10 mouse cellular contexts compared by ENCODE assay signal in genomic region chr14:76695691-76696355, GRCm38 (mm10).
A peak's percentile ranks its signal among the peaks of the same experiment; 100 is the strongest.
DNase-seq lines count a peak whose midpoint lies in the region; ATAC-seq and TF ChIP-seq lines count a peak whose summit lies in the region.
"Had no signal": no experiment of that assay in that cellular context is flagged by ENCODE, and none has a peak within 500 bp of the region (broad histone marks: within the 10 kb centered on the region; RNA-seq: fewer than 3 reads in every experiment).

No protein-coding gene starts in this region.

- H3K4me2 ChIP-seq in lung, embryonic 14.5 days, result no peak overlapping the region
- no peak overlapping the region for H3K4me2 ChIP-seq in limb, embryonic 13.5 days (replicated peaks)
- no peak overlapping the region for H3K4me2 ChIP-seq in midbrain, embryonic 14.5 days (ENCODE audit: low read length)
- H3K4me2 ChIP-seq: forebrain, embryonic 12.5 days had no signal

- WGBS in lung, embryonic 14.5 days, result 51% methylated on average over 18 of the region's 18 CpGs
- 52% methylated on average over 18 of the region's 18 CpGs for WGBS in limb, embryonic 13.5 days
- 15% methylated on average over 18 of the region's 18 CpGs for WGBS in small intestine, adult 2 months
- WGBS in midbrain, embryonic 14.5 days, result 73% methylated on average over 18 of the region's 18 CpGs

- H3K4me1 ChIP-seq in lung, embryonic 14.5 days (ENCODE audit: insufficient read depth), result peaks cover 28% of the 10 kb centered on the region
- H3K4me1 ChIP-seq in cortical plate, adult 2 months (ENCODE audit: control insufficient read depth, insufficient read depth, low read length), result 0 out of 2 replicates have a peak, but pooled peaks cover 1% of the 10 kb centered on the region
- peaks cover 59% of the 10 kb centered on the region for H3K4me1 ChIP-seq in limb, embryonic 13.5 days
- peaks cover 14% of the 10 kb centered on the region; the same call in 1 of the 2 replicates for H3K4me1 ChIP-seq in small intestine, adult 2 months (ENCODE audit: control insufficient read depth, insufficient read depth, insufficient read length, low read length)
- H3K4me1 ChIP-seq in midbrain, embryonic 14.5 days (ENCODE audit: control insufficient read depth, insufficient read depth, low read length), result 0 out of 2 replicates have a peak, but pooled peaks cover 4% of the 10 kb centered on the region

- H3K9ac ChIP-seq in lung, embryonic 14.5 days, result no peak overlapping the region
- H3K9ac ChIP-seq in limb, embryonic 13.5 days, result no peak overlapping the region
- H3K9ac ChIP-seq in midbrain, embryonic 14.5 days (replicated peaks; ENCODE audit: low read length), result no peak overlapping the region
- H3K9ac ChIP-seq: forebrain, embryonic 12.5 days had no signal

- no peak overlapping the region for H3K4me3 ChIP-seq in lung, embryonic 14.5 days (ENCODE audit: low read depth, low read length)
- H3K4me3 ChIP-seq in cortical plate, adult 2 months (ENCODE audit: insufficient read depth, low read length), result no peak overlapping the region
- no peak overlapping the region for H3K4me3 ChIP-seq in limb, embryonic 13.5 days
- H3K4me3 ChIP-seq in small intestine, adult 2 months (ENCODE audit: low read depth, low read length), result no peak overlapping the region
- no peak overlapping the region for H3K4me3 ChIP-seq in midbrain, embryonic 14.5 days (replicated peaks; ENCODE audit: low read depth, low read length)
- H3K4me3 ChIP-seq: forebrain, embryonic 12.5 days had no signal

- peak overlapping the region; percentile 55; the same call in 1 of the 2 replicates for H3K27ac ChIP-seq in lung, embryonic 14.5 days (ENCODE audit: low read depth)
- peak overlapping the region; percentile 30; the same call in 1 of the 2 replicates for H3K27ac ChIP-seq in cortical plate, adult 2 months (ENCODE audit: insufficient read depth, low read length)
- peak overlapping the region; percentile 55; the same call in 1 of the 2 replicates for H3K27ac ChIP-seq in limb, embryonic 13.5 days
- peak overlapping the region; percentile 44; the same call in 1 of the 2 replicates for H3K27ac ChIP-seq in small intestine, adult 2 months (ENCODE audit: insufficient read depth, low read depth, low read length)
- H3K27ac ChIP-seq in midbrain, embryonic 14.5 days (replicated peaks; ENCODE audit: low read depth, low read length), result no peak overlapping the region
- H3K27ac ChIP-seq: forebrain, embryonic 12.5 days had no signal

- ATAC-seq in lung, embryonic 14.5 days (ENCODE audit: insufficient read depth), result no peak
- ATAC-seq in limb, embryonic 13.5 days (ENCODE audit: low FRiP score, low read depth), result no peak
- no peak for ATAC-seq in activated CD4-positive, CD25-positive, alpha-beta regulatory T cell, adult 4 months
- no peak for ATAC-seq in midbrain, embryonic 14.5 days (ENCODE audit: low FRiP score, low TSS enrichment)

- TF ChIP-seq CTCF in lung, embryonic 14.5 days (IDR thresholded peaks at IDR 0.05; ENCODE audit: low read depth), result no peak
- no peak for TF ChIP-seq CTCF in cortical plate, adult 2 months (IDR thresholded peaks at IDR 0.05; ENCODE audit: extremely low read depth, insufficient read depth, low read length)
- no peak for TF ChIP-seq CTCF in small intestine, adult 2 months (IDR thresholded peaks at IDR 0.05; ENCODE audit: extremely low read depth, insufficient read length, insufficient replicate concordance, low read depth, low read length)

- DNase-seq in lung, embryonic 14.5 days, result no peak
- no peak for DNase-seq in lung, postnatal 14 days
- DNase-seq in midbrain, embryonic 14.5 days, result no peak
- DNase-seq: spleen, adult 18-20 months; thymus, postnatal 36 days had no signal

- no peaks in the 10 kb centered on the region for H3K27me3 ChIP-seq in lung, embryonic 14.5 days (ENCODE audit: insufficient read depth, low read length)
- H3K27me3 ChIP-seq in limb, embryonic 13.5 days, result no peaks in the 10 kb centered on the region
- no peaks in the 10 kb centered on the region for H3K27me3 ChIP-seq in small intestine, adult 2 months (ENCODE audit: control insufficient read depth, insufficient read depth, low read length)
- H3K27me3 ChIP-seq in midbrain, embryonic 14.5 days (ENCODE audit: control insufficient read depth, insufficient read depth, low read length), result no peaks in the 10 kb centered on the region
- H3K27me3 ChIP-seq: forebrain, embryonic 12.5 days had no signal

- TF ChIP-seq POLR2A in cortical plate, adult 2 months (IDR thresholded peaks at IDR 0.05; ENCODE audit: extremely low read depth, insufficient read depth, low read length), result no peak
- no peak for TF ChIP-seq POLR2A in small intestine, adult 2 months (IDR thresholded peaks at IDR 0.05; ENCODE audit: low read depth, low read length)

- no peaks in the 10 kb centered on the region for H3K36me3 ChIP-seq in lung, embryonic 14.5 days (ENCODE audit: insufficient read depth)
- no peaks in the 10 kb centered on the region for H3K36me3 ChIP-seq in limb, embryonic 13.5 days
- H3K36me3 ChIP-seq in small intestine, adult 2 months (ENCODE audit: control insufficient read depth, insufficient read depth, low read length), result no peaks in the 10 kb centered on the region
- H3K36me3 ChIP-seq in midbrain, embryonic 14.5 days (ENCODE audit: control insufficient read depth, insufficient read depth, low read length), result no peaks in the 10 kb centered on the region
- H3K36me3 ChIP-seq: forebrain, embryonic 12.5 days had no signal

- no peaks in the 10 kb centered on the region for H3K9me3 ChIP-seq in lung, embryonic 14.5 days (ENCODE audit: low read depth, low read length)
- no peaks in the 10 kb centered on the region for H3K9me3 ChIP-seq in limb, embryonic 13.5 days
- H3K9me3 ChIP-seq in midbrain, embryonic 14.5 days (ENCODE audit: control insufficient read depth, low read length), result no peaks in the 10 kb centered on the region
- H3K9me3 ChIP-seq: forebrain, embryonic 12.5 days had no signal
